Mouse (Mus musculus): ENCODE measurements around the gene Pitpnc1.
"Not testable (repeated sequence)": the region's sequence is repeated elsewhere in the genome, so short reads cannot be mapped to it uniquely, and the experiment has no call there.

Gene Pitpnc1

GRCm38 (mm10) chr11:107470521-107471041, at the start of gene Pitpnc1:
Gene Pitpnc1 (minus strand): TSS chr11:107470699.
- in situ Hi-C loops (cut with MboI, MseI) = loop anchor here (5.0 to 25.0 kb wide), 3 partner anchors 78 to 742 kb away; no protein-coding TSS in a partner anchor

GRCm38 (mm10) chr11:107518645-107519429, 48.3 kb upstream of the Pitpnc1 start:
- in situ Hi-C loops (cut with MboI, MseI) = loop anchor here (10.0 kb wide), 1 partner anchor 336 kb away; no protein-coding TSS in a partner anchor

GRCm38 (mm10) chr11:107516387-107516786, 45.9 kb upstream of the Pitpnc1 start:
- in situ Hi-C loops (cut with MboI, MseI) = loop anchor here (10.0 kb wide), 1 partner anchor 338 kb away; no protein-coding TSS in a partner anchor

- in situ Hi-C loops (cut with MboI, MseI) = loop anchor here (5.0 to 10.0 kb wide), 2 partner anchors 34 to 342 kb away; partner anchors contain the start of gene Helz
Observed at GRCm38 (mm10) chr11:107513047-107513446, 42.5 kb upstream of the Pitpnc1 start.

GRCm38 (mm10) chr11:107511954-107512353, 41.5 kb upstream of the Pitpnc1 start:
- in situ Hi-C loops (cut with MboI, MseI) = loop anchor here (5.0 to 10.0 kb wide), 2 partner anchors 35 to 343 kb away; partner anchors contain the start of gene Helz

- in situ Hi-C loops (cut with MboI, MseI) = loop anchor here (5.0 to 10.0 kb wide), 2 partner anchors 37 to 344 kb away; partner anchors contain the start of gene Helz
Observed at GRCm38 (mm10) chr11:107510362-107511269, 40.1 kb upstream of the Pitpnc1 start.

DNA sequence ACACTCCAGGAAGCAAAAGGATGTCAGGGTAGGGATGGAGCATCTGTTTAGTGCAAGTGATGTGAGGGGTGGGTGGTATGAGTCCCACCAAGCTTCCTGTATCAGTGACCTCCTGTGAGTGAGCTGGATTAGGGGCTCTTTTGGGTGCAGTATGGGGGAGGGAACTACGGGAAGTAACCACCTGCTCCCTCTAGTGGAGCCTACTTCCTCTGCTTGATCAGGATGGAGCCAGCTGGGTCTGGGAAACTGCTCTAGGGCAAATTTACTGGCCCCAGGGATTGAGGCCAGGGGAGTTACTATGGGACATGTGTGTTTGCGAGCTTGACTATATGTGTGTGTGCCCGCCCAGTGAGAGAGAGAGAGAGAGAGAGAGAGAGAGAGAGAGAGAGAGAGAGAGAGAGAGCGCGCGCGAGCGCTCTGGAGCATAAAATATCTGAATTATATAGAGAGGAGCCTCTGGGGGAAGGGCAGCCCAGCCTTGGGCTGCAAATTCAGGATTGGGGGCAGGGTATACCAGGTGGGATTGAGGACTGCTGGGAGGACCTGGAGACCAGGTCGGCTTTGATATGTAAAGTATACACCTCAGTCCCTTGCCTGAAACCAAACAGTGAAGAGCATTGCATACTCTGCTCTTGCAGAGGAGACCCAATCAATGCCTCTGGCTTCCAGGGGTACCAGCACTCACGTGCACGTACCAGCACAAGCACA, 39.3 kb upstream of the Pitpnc1 start:
- in situ Hi-C loops (cut with MboI, MseI) = loop anchor here (5.0 to 10.0 kb wide), 2 partner anchors 38 to 345 kb away; partner anchors contain the start of gene Helz

- in situ Hi-C loops (cut with MboI, MseI) = no loop called here
Observed at GRCm38 (mm10) chr11:107506260-107506659, 35.8 kb upstream of the Pitpnc1 start.

DNA sequence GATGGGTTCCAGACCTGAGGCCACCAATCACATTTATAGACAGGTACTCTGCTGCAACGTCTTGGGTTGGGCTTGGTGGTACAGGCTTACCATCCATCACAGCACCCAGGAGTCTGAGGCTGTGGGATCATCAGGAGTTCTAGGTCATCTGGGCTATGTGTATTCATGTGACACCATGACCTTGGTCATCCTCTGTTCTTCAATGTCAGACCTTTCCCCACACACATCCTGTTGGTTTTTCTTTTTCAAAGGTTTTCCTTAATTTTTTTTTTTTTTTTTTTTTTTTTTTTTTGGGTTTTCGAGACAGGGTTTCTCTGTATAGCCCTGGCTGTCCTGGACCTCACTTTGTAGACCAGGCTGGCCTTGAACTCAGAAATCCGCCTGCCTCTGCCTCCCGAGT, 33.9 kb upstream of the Pitpnc1 start:
- in situ Hi-C loops (cut with MboI, MseI) = not testable (repeated sequence)

DNA sequence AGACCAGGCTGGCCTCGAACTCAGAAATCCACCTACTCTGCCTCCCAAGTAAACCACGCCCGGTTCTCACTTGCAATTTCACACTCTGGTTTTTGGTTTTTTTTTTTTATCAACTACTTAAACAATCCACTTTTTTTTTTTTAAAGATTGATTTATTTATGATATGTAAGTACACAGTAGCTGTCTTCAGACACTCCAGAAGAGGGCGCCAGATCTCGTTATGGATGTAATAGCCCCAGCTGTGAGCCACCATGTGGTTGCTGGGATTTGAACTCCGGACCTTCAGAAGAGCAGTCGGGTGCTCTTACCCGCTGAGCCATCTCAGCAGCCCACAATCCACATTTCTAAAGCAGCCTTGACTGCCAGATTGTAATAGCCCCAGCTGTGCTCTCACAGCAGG, 32.3 kb upstream of the Pitpnc1 start:
- in situ Hi-C loops (cut with MboI, MseI) = no loop called here

GRCm38 (mm10) chr11:107484341-107484740, 13.8 kb upstream of the Pitpnc1 start:
- in situ Hi-C loops (cut with MboI, MseI) = no loop called here

DNA sequence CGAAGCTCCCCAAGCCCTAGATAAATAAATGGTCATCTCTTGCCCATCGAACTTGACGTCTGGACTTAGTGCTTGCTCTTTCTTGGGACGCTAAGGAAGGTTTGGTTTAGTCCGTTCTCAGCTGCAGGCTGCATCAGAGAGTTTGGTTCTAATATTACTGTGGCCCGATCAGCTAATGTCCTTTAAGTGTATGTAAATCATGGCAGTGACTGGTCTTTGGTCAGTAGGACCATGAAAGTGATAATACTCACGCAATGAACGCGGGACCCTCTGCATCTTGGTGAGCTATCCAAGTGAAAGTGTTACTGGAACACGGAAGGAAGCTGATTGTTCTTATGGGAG, 9.3 kb upstream of the Pitpnc1 start:
- in situ Hi-C loops (cut with MboI, MseI) = loop anchor here (5.0 kb wide), 1 partner anchor 268 kb away; no protein-coding TSS in a partner anchor

DNA sequence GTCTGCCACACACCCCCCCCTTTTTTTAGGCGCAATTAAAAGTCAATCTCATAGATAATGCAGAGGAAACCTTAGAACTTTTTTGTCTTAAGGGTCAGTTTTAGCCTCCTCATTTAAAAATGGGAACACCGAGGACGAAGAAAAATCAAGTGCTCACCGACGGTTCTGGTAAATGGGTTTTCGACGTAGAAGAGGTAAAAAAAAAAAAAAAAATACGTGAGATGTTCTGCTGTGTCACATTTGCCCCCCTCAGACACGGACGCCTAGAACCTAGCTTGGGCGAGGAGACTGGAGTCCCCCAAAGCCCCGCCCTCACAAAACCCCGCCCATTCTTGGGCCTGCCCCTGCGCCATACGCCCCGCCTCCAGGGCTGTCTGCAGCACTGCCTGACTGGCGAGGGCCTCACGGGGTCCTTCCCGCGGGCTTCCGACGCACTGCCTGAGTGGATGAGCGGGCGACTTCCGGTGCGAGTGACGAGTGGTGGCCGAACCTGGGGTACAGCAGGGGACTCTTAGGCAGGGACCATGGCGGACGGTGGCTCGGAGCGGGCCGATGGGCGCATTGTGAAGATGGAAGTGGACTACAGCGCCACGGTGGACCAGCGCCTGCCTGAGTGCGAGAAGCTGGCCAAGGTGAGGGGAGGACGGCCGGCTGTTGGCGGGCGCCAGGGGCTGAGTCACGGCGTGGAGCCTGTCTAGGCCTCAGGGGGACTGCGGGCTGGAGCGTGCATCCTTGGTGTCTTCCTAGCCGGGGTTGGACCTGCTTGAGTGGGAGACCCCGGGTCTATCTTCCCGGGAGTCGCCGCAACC, 8.8 kb upstream of the Pitpnc1 start, which contains the start of gene Psmd12:
TSS of gene Psmd12 (plus strand) at position 432 of the 809 bp plus-strand sequence.
- in situ Hi-C loops (cut with MboI, MseI) = loop anchor here (5.0 kb wide), 1 partner anchor 267 kb away; no protein-coding TSS in a partner anchor

- in situ Hi-C loops (cut with MboI, MseI) = loop anchor here (5.0 to 25.0 kb wide), 3 partner anchors 81 to 739 kb away; no protein-coding TSS in a partner anchor
Observed at GRCm38 (mm10) chr11:107473137-107473820, 2.8 kb upstream of the Pitpnc1 start.

DNA sequence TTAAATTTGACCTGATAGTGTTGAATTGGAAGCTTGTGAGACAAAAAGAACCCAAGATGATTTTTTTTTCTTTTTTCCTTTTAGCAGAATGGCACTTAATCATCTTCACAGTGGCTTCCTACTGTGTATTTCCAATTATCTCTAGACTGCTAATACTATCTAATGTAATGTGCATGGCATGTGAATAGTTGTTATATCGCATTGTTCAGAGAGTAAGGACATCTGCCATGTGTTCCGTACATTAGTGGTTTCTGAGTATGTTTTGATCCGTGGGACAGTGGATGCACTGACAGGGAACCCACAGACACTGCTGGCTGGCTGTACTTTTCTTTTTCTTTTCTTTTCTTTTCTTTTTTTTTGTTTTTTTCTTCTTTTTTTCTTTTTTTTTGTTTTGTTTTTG, 1.8 kb upstream of the Pitpnc1 start:
- in situ Hi-C loops (cut with MboI, MseI) = loop anchor here (5.0 to 25.0 kb wide), 3 partner anchors 80 to 740 kb away; no protein-coding TSS in a partner anchor

DNA sequence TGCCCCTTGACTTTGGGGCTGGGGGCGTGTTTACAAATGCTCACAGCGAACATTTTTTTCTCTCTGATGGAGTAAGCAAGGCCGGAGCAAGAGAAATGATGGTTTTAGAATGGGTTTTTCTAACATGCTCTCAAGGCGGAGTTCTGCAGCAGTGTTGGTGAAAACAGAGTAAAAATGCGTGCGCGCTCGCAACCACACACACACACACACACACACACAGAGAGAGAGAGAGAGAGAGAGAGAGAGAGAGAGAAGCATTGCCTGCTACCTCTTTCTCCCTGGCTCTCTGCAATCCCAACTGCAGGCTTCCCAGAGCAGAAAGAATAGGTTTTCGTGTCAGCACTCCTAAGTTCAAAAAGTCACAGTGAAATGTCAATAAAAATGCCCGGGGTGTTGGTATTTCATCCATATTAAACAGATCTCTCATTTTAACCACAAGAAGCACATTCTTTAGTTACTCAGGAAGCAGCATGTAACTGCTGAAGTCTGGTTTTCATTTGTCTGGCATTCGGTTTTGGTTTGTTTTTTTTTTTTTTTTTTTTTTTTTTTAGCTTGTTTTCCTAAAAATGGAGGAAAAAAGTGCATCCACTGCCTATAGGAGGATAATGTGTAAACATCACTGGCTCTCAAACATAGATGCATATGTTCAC, 697 bp upstream of the Pitpnc1 start:
- in situ Hi-C loops (cut with MboI, MseI) = loop anchor here (5.0 to 25.0 kb wide), 3 partner anchors 79 to 741 kb away; no protein-coding TSS in a partner anchor

- in situ Hi-C loops (cut with MboI, MseI) = loop anchor here (5.0 to 25.0 kb wide), 3 partner anchors 77 to 743 kb away; no protein-coding TSS in a partner anchor
Observed at GRCm38 (mm10) chr11:107469523-107470371, 752 bp downstream of the Pitpnc1 start.
